Mouse (Mus musculus) bone marrow, adult 2 months (tissue): Measurements from ENCODE around the gene Fam216a. TPM values are rescaled to one million over a fixed set of nuclear protein-coding genes. Genes with fewer than 3 reads are reported as not detected.

Experiments used
- H3K27ac ChIP-seq: fragments of 200-500 bp; 2 replicates; pipeline ENCODE4 v1.5.1; 2012; ENCODE audit warnings: low read depth, mild to moderate bottlenecking, control low read depth, inconsistent platforms, low read length; ENCODE audit not compliant: control insufficient read depth, poor library complexity, insufficient read depth
- H3K4me1 ChIP-seq: fragments of 200-500 bp; 2 replicates; pipeline ENCODE4 v1.6.1; 2011; ENCODE audit warnings: low read length; ENCODE audit not compliant: control insufficient read depth, insufficient read depth
- H3K4me3 ChIP-seq: fragments of 200-500 bp; replicated peaks from 2 replicates; pipeline ENCODE3; 2011; ENCODE audit warnings: mild to moderate bottlenecking, low read depth, low read length, control low read depth; ENCODE audit not compliant: control insufficient read depth
- CTCF ChIP-seq: fragments of 200-500 bp; IDR thresholded peaks from 2 replicates; pipeline ENCODE4 v1.5.1; 2011; ENCODE audit warnings: low read length, control low read depth; ENCODE audit not compliant: control insufficient read depth, insufficient read depth
- POLR2A ChIP-seq: fragments of 200-500 bp; IDR thresholded peaks from 2 replicates; pipeline ENCODE4 v1.6.1; 2011; ENCODE audit warnings: low read depth, mild to moderate bottlenecking, control low read depth, low read length, borderline replicate concordance; ENCODE audit not compliant: control insufficient read depth
- WGBS: fragments of 180-500 bp; shearing (Covaris S2); methylation state at CpG from one replicate; pipeline ENCODE4 v1.1.7; 2018; 5-methylcytosine and 5-hydroxymethylcytosine counted together
- polyA plus RNA-seq: library from polyadenylated mRNA; stranded (reverse); fragments of >200 nt; gene quantifications from 2 replicates; pipeline ENCODE4 v1.2.4, GENCODE M21; 2011; ENCODE audit warnings: low replicate concordance; ENCODE audit not compliant: missing spikeins, insufficient read depth, insufficient read length

Fam216a gene
- polyA plus RNA-seq, 1 experiment = 16.4 TPM

DNA sequence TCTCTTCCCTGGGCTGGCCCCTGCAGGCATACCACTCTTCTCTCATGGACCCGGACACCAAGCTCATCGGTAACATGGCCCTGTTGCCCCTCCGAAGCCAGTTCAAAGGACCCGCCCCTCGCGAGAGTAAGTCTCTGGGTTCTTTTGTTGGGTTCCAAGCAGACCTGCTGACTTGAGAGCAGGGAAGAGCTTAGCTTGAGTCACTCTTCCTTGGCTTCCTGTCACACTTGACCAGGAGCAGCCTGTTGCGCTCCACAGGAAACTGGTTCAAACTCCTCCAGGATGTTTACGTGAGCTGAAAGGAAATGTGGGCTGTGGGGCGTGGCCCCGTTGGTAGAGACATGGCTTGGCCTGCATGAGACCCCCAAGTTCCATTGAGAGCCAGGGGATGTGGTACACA lies 24.6 kb upstream of the Fam216a start:
- TF ChIP-seq POLR2A (no peak), CTCF (no peak)
- H3K4me3 ChIP-seq = no peak overlapping the region
- H3K27ac ChIP-seq = peak overlapping the region; percentile 30; the same call in 1 of the 2 replicates
- peaks cover 9% of the 10 kb centered on the region; the same call in 1 of the 2 replicates for H3K4me1 ChIP-seq
- 19% methylated on average over 10 of the region's 10 CpGs for WGBS

GRCm38 (mm10) chr5:122393887-122394286 lies 21.7 kb upstream of the Fam216a start:
- Histone ChIP-seq H3K4me3 (no peak overlapping the region), H3K27ac (no peak overlapping the region), H3K4me1 (peaks cover 9% of the 10 kb centered on the region; the same call in 1 of the 2 replicates)
- WGBS = 38% methylated on average over 2 of the region's 2 CpGs
- TF ChIP-seq CTCF (peak; percentile 80), POLR2A (no peak)

DNA sequence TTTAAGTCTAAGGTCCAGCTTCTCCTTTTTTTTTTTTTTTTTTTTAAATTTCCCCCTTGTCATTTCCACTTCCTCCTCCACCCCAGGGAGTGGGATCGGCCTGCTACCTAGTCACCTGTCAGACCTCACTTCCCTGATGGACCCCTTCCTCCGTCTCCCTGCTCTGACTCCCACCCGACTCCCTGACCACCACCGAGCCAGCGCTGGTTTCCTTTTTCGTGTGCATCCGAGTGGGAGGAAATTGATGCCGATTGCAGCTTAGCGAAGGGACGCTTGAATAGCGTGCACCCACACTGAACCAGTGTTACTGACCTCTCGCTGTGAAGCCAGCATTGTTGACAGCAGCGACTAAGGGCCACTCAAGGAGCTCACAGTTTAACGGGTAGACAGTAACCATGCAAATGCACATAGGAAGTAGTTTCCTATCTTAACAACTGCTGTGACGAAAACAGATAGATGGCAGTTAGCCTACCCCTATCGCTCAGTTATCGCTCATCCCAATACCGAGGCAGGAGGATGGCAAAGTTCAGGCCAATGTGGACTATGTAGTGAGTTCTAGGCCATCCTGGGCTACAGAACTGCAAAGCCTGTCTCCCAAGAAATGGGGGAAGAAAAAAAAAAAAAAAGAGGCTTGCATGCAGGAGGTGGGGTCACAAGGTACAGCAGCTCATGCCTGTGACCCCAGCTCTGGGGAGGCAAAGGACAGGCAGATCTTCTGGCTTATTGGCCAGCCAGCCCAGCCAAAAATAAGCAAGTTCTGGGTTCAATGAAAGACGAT lies 20.3 kb upstream of the Fam216a start:
- no peak for TF ChIP-seq CTCF
- no peak for TF ChIP-seq POLR2A
- Histone ChIP-seq H3K4me3 (peak overlapping the region; percentile 98), H3K27ac (peak overlapping the region; percentile 91), H3K4me1 (peaks cover 8% of the 10 kb centered on the region; the same call in 1 of the 2 replicates)
- 1% methylated on average over 19 of the region's 19 CpGs for WGBS

DNA sequence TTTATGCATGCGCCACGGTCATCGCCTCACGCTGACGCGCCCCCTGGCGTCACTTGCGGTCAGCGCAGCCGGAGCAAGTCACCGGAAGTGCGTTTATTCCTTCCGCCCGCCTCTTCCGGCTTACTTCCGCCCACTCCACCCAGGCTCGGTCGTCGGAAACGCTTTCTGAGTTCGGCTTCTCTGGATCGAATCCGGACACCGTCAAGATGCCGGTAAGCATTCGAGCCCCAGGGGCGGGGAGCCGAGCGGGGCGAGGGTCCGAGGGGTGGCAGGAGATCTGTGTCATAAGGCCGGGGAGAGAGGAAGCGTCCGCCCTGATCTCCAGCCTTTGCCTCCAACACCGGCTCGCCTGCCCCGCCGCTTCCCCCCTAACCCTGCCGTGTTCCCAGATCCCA lies 19.6 kb upstream of the Fam216a start, which contains the start of gene Arpc3:
Arpc3 (plus strand) TSS at position 93 of the 395 bp plus-strand sequence.
- WGBS = under 1% methylated on average over 39 of the region's 39 CpGs

GRCm38 (mm10) chr5:122391178-122391785 lies 19.1 kb upstream of the Fam216a start:
- WGBS = 44% methylated on average over 16 of the region's 16 CpGs
- TF ChIP-seq CTCF (no peak), POLR2A (no peak)
- H3K4me3 ChIP-seq = no peak overlapping the region
- peaks cover 3% of the 10 kb centered on the region; the same call in 1 of the 2 replicates for H3K4me1 ChIP-seq
- no peak overlapping the region; the same call in 1 of the 2 replicates for H3K27ac ChIP-seq

More for the DNA sequence above, 19.6 kb upstream of the Fam216a start, which contains the start of gene Arpc3:
- peak; percentile 68; the same call in 1 of the 2 replicates for TF ChIP-seq POLR2A
- peak; percentile 96 for TF ChIP-seq CTCF
- peak within 1 kb of the TSS; percentile 98 for H3K4me3 ChIP-seq
- H3K4me1 ChIP-seq = peaks cover 6% of the 10 kb centered on the region; the same call in 1 of the 2 replicates
- peak within 1 kb of the TSS; percentile 91 for H3K27ac ChIP-seq

DNA sequence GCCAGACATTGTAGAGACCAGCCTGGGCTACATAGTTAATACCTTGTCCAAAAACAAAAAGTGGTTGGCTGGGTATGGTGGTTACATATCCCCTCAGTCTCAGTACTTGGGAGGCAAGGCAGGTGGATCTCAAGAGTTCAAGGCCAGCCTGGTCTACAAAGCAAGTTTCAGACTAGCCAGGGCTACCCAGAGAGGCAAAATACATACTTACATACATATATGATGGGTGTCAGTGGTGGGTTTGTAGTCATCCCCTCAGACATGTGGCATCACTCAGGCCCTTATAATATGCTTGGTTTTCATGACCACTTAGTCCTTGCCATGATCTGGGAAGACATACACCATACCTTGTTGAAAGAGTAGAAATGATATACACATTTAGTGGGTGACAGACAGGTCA lies 18.5 kb upstream of the Fam216a start:
- peaks cover 3% of the 10 kb centered on the region; the same call in 1 of the 2 replicates for H3K4me1 ChIP-seq
- TF ChIP-seq POLR2A = no peak
- no peak for TF ChIP-seq CTCF
- H3K27ac ChIP-seq = no peak overlapping the region
- no peak overlapping the region for H3K4me3 ChIP-seq

- Histone ChIP-seq H3K4me1 (peaks cover 1% of the 10 kb centered on the region; the same call in 1 of the 2 replicates), H3K4me3 (no peak overlapping the region), H3K27ac (no peak overlapping the region)
- 85% methylated on average over 5 of the region's 5 CpGs for WGBS
- TF ChIP-seq POLR2A (no peak), CTCF (no peak)
These were observed 17.8 kb upstream of the Fam216a start for GRCm38 (mm10) chr5:122390006-122390405.

DNA sequence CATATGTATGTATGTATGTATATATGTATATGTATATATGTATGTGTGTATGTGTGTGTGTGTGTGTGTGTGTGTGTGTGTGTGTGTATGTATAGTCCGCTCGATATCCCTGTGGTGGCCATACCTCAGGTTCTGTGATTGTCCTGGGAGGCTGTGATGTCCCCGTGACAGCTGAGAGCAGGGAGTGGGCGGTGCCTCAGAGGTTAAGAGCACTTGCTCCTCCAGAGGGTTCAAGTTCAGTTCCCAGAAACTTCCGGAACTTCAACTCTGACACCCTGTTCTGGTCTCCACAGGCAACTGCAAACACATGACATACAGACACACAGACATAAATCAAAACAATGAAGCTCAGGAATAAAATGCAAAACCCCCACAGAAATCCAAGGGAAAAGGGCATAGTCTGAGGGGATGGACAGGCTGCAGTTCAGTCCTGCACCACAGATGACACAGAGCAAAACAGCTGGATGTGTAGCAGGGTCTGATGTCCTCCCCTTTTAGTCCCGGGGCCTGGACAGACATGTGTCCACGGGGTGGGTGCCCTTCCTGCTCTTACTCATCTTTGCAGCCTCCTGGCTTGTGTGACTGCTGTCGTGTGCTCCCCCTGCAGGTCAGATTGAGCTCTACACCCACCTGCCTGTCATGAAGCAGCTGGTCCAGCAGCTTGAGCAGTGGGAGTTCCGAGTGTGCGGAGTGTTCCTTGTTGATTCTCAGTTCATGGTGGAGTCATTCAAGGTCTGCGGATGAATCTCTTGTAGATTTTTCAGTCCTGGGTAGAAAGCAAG lies 7.4 kb upstream of the Fam216a start:
- no peaks in the 10 kb centered on the region for H3K4me1 ChIP-seq
- no peak overlapping the region for H3K27ac ChIP-seq
- TF ChIP-seq POLR2A = no peak
- peak; percentile 97 for TF ChIP-seq CTCF
- 52% methylated on average over 11 of the region's 11 CpGs for WGBS
- no peak overlapping the region for H3K4me3 ChIP-seq
